Mouse (Mus musculus) thymus, postnatal 4 days (tissue): Measurements from ENCODE around the gene Ifitm3.
"Not testable (repeated sequence)": the region's sequence is repeated elsewhere in the genome, so short reads cannot be mapped to it uniquely, and the experiment has no call there.

Experiments used
- DNase-seq: peaks from one replicate; pipeline ENCODE4 v3.0.0; 2021

Ifitm3 gene

GRCm38 (mm10) chr7:140998853-140999700 is 11.5 kb downstream of the Ifitm3 start:
- DNase-seq: no peak

DNA sequence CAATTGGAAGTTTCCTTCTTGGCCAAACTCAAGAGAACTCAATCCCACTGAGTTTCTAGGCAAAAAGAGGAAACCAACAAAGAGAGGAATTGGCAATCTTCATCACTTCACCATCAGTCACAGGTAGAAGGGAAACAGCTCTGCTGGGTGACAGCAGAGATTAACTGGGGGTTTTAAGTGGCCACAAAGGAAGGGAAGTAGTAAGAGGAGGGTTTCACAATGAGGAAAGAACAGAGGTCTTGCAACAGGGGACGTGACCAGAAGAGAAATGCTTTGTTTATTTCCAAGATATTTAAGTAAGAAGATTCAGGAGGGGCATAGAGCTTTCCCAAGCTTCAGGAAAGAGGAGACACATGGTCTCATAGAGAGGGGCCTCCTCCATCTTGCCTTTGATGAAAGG is 12.8 kb downstream of the Ifitm3 start:
- no peak for DNase-seq

GRCm38 (mm10) chr7:140991117-140991689 is 19.4 kb downstream of the Ifitm3 start:
- DNase-seq: peak; percentile 35

DNA sequence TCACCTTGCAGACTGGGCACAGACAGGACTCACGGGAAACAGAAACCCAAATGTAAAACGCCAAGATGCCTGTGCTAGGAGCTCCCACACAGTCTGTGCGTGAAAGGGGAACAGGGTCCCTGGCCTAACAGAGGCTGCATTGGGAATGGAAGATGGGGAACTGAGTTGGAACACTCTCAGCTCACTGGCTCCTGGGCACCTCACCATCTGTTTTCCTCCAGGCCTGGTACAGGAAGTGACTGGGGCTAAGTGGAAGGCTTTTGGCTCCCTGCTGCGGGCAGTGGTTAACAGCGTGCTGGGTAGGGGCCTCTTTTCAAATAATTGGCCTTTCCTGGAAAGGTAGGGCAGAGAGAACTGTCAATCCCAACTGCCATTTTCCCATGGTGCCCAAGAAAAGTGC is 19.9 kb downstream of the Ifitm3 start:
- no peak for DNase-seq

DNA sequence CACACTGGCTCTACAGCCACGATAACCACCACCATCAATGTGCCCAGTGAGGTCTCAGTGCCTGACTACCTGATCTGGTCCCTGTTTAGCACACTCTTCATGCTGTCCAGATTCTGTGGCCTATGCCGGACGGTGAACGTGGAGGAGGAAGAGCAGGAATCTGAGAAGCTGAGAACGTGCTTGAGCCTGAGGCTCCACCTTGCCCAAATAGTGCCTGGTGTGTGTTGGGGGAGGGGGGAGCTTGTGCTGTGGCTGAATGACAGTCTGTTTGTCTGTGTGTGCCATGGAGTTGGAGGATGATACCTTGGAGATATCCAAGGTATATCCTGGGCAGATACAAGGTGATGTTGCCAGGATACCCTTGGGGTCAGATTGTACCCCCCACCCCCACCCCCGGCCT is 20.4 kb downstream of the Ifitm3 start:
- DNase-seq: no peak

DNA sequence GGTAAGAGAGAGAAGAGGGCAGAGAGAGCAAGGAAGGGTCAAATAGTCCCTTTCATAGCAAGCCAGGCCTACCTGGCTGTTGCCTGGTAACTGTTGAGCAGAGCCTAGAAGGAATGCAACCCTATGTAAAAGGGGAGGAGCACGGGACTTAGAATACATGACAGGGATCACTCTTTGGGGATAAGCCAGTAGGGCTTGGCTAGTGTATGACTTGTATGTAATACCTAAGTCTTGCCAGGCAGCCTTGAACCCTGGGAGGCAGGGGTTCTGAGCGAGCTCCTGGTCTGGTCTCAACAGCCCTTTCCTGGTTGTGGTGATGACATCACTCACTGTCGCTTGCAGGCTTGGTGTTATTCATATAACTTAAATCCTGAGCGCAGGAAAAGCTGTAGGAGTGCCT is 21.5 kb downstream of the Ifitm3 start:
- DNase-seq: no peak

DNA sequence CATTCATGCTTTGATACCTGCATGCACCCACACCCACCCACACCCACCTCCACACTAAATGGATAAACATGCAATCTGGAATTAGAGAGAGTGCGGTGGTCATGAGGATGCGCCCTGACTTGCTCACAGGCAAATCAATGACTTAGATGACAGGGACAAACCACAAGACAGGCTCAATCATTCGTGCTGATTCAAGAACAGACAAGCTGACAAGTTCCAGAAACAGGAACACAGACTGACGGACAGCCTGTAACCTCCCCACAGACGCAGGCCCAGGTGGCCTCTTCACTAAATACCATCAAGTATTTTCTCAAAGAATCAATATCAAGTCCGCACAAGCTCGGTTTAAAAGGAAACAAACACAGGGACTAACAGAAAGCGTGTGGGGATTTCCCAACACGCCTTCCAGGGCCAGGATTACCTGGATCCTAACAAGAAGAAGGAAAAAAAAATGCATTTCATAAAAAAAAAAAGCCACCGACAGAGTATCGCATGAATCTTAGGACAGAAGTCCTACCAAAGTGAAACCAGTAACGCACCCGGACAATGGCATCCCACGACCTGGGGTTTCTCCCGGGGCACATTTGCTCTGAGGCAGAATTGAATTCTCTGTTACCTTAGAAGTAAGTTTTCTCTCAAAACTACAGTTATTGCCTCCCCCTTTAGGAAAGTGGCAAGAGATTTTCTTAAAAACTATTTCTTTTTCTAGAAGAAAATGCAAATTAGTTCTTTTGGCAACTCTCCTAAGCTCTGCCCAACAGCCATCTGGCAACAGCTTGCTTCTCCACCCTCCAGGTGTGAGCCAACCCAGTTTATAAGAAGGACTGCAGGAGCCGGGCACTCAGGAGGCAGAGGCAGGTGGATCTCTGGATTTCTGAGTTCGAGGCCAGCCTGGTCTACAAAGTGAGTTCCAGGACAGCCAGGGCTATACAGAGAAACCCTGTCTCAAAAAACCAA is 23.1 kb downstream of the Ifitm3 start:
- no peak for DNase-seq

DNA sequence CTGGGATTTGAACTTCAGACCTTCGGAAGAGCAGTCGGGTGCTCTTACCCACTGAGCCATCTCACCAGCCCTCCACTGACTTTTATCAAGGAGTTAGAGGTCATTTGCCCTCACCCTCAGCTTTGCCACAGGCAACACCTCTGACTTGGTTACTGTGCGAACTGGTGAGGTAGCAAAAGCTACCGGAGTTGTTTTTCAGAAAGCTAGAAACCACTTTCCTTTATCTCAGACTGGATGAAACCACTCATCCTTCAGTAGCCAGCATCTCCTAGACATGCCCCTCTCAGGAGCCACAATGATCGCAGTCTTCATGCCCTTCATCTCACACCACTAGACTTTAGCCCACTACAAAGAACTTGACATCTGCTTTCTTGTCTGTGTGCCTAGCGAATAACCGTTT is 27.6 kb downstream of the Ifitm3 start:
- DNase-seq: no peak

DNA sequence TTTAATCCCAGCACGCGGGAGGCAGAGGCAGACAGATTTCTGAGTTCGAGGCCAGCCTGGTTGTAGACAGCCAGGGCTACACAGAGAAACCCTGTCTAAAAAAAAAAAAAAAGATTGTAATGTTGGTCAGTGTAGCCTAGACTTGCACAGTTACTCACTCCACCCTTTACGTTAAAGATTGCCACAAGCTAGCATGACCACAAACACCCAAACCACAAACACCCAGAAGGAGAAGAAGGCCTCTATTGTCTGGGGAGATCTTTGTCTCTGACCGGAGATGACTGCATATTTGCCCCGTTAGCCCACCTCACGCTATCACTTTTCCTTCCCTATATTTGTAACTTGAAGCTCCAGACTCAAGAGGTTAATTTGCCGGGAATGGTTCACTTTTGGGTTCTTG is 28.9 kb downstream of the Ifitm3 start:
- DNase-seq: no peak

- not testable (repeated sequence) for DNase-seq
Measured at GRCm38 (mm10) chr7:140976720-140977119, 33.9 kb downstream of the Ifitm3 start.

DNA sequence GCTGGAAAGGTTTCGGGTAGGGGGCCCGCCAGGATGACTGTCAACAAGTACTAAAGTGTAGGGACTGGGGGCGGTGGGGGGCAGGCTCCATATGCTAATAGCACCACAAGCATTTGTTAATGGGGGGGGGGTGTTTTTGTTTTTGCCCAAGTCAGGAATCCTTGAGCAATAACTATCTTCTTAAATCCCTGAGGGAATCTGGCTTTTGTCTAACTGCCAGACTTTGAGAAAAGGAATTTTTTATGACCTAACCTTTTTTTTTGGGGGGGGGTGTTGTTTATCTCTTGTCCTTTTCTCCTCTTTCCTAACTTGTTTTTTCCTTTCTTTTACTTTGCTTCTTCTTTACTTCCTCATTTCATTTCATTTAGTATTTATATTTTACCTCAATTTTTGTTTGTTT is 35.1 kb downstream of the Ifitm3 start:
- DNase-seq: no peak

DNA sequence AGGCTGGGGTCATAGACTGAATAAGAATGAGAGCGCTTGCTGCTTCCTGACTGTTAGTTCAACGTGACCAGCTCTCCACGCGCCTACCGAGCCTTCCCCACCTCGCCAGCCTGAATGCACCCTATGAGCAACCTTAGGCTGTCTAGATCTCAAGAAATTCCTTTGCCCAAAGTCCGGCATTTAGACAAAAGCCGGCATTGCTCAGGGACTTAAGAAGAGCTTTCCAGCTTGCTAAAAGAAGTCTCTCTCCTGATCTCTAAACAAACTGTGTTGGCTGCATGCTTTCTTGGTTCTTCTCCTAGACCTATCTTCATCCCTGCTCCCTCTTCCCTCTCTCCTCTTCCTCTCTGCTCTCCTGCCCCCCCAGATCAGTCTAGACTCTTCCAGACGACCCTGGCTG is 35.6 kb downstream of the Ifitm3 start:
- DNase-seq: no peak

GRCm38 (mm10) chr7:140973396-140974165 is 37.0 kb downstream of the Ifitm3 start:
- DNase-seq: no peak

DNA sequence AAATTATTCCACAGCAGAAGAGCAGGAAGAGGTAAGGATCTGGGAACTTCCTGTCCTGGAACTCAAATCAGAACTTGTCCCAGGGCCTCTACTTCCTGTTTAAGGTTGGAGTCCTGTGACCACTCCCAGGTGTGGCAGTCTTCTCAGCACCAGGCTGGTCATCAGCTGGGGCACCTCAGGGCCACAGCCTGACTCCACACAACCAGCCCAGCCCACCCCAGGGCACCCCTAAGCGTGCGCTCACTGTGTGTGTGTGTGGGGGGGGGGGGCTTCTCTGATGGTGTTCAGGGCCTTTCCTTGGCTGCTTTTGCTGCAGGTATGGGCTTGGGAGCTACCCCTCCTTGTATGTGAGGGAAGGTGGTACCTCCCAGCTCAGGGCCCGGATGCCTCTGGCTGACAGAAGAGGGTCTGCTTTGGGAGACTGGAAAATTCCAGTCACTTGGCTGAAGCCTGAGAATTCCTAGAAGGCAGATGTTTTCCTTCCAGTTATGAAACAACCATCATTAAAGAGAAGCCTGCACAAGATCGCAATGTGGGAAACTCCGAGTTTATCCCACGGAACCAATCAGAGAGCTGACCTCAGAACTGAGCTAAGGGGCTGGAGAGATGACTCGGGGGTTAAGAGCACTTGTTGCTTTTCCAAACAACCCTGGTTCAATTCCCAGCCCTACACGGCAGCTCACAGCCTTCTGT is 38.9 kb downstream of the Ifitm3 start:
- DNase-seq: no peak

- no peak for DNase-seq
Measured at GRCm38 (mm10) chr7:140970931-140971330, 39.6 kb downstream of the Ifitm3 start.

DNA sequence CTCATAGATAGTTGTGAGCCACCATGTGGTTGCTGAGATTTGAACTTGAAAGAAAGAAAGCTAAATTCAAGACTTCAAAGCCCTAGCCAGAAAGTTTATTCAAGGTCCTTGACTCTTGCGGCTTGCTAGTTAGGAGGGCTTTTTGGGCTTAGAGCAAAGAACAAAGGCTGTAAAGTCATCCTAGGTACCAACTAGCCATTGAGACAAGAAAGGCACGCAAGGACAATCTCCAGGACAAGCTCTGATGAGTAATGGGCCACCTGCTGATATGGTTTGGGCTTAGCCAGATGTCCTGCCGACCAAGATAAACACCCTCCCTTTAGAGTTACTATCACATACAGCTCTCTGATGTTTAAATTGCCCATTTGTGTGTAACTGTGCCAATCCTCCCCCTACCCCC is 41.9 kb downstream of the Ifitm3 start:
- not testable (repeated sequence) for DNase-seq

GRCm38 (mm10) chr7:140967862-140968591 is 42.5 kb downstream of the Ifitm3 start:
- DNase-seq: no peak

DNA sequence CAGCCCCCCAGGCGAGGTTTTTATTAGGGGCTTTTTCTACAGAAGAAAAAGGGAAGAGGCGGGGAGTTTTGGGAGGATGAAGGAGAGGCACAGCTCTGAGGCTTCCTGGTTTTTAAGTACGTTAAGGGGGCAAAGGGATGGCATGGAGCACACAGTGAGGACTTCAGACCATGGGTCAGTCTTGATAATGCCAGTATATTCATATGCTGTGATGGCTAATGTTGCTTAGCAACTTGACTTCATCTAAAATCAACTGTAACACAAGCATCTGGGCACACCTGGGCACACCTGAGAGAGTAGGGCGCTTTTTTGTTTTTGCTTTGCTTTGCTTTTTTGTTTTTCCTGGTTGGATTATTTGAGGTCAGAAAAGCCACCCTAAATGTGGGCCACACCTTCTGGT is 43.6 kb downstream of the Ifitm3 start, which contains the start of gene Ifitm1:
Ifitm1 (plus strand) TSS at position 301 of the 400 bp plus-strand sequence.
- no peak for DNase-seq

GRCm38 (mm10) chr7:140962733-140963132 is 47.8 kb downstream of the Ifitm3 start:
- no peak for DNase-seq

GRCm38 (mm10) chr7:140961416-140961815 is 49.2 kb downstream of the Ifitm3 start:
- no peak for DNase-seq

- DNase-seq: no peak
Measured at GRCm38 (mm10) chr7:140960026-140960425, 50.5 kb downstream of the Ifitm3 start.
